Mouse (Mus musculus): Measurements from ENCODE around the gene Ano6. TPM values are rescaled to one million over a fixed set of nuclear protein-coding genes. Genes with fewer than 3 reads are reported as not detected.

Gene Ano6
- polyA plus RNA-seq, 1 experiment from 2014 or later = 46.4 TPM

DNA sequence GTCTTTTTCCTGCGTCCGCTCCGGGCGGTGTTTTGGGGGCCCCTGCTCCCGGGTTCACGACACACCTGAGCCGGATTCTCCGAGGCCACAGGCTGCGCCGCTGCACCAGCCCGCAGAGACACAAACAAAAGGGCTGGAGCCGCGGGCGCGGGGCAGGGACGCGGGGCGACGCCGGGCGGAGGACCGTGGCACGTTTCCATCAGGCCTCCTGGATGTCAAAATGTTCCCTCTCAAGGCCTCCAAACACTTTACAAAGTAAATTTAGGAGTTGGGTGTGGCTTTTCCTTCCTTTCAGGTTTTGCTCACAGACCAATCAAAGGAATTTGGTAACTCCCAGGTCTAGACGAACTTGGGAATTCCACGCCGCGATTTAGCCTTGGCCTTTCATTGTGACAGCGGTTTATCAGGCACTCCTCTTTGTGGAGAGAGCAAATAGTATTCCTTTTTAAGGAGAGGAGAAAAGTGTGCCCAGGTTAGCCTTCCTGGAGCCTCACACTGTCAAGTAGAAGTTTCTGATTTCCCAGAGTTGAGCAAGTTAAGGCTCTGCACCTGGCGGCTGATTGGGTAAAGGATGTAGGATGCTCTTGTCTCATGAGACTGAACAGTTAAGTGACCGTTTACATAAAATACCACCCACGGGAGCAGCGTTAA is 623 bp downstream of the Ano6 start:
- peak overlapping the region; percentile 61 for H3K4me3 ChIP-seq (ENCODE audit: low read depth, low read length)
- H3K4me1 ChIP-seq (ENCODE audit: control insufficient read depth, insufficient read depth, low read length) = peaks cover 18% of the 10 kb centered on the region; the same call in 1 of the 2 replicates
- peak overlapping the region; percentile 64 for H3K9ac ChIP-seq (replicated peaks; ENCODE audit: low read depth, low read length)
- no peaks in the 10 kb centered on the region for H3K9me3 ChIP-seq (ENCODE audit: control insufficient read depth, low read depth, low read length)
- H3K27me3 ChIP-seq (ENCODE audit: control insufficient read depth, insufficient read depth, low read length) = no peaks in the 10 kb centered on the region
- peak overlapping the region; percentile 52 for H3K4me2 ChIP-seq (replicated peaks; ENCODE audit: low read depth, low read length)
- no peaks in the 10 kb centered on the region for H3K36me3 ChIP-seq (ENCODE audit: control insufficient read depth, insufficient read depth, low read length)
- peak overlapping the region; percentile 58; the same call in 1 of the 2 replicates for H3K27ac ChIP-seq (ENCODE audit: low read length)
- 1% methylated on average over 32 of the region's 32 CpGs for WGBS
- peak; percentile 5; the same call in 1 of the 2 replicates for ATAC-seq (ENCODE audit: insufficient number of reproducible peaks, insufficient read depth, low FRiP score, low read depth)

DNA sequence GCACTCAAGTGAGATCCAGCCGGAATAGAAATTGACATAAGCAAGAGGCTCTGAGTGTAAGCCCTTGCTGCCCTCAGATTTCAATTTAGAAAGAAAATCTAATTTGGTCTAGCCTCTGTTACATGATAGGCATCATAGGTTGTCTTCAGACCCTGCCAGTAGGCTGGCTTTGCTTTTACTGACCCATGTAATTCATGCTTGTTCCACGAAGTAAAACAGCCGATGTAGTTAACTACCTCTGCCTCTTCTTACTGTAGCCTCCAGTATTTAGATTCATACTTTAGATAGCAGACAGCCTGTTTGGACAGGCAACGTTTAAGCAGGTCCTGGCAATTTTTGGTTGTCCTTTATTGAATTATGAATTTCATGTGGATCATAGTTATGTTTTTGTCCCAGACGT is 1.2 kb downstream of the Ano6 start:
- peak overlapping the region; percentile 61 for H3K4me3 ChIP-seq (ENCODE audit: low read depth, low read length)
- H3K9me3 ChIP-seq (ENCODE audit: control insufficient read depth, low read depth, low read length) = no peaks in the 10 kb centered on the region
- H3K4me1 ChIP-seq (ENCODE audit: control insufficient read depth, insufficient read depth, low read length) = peaks cover 18% of the 10 kb centered on the region; the same call in 1 of the 2 replicates
- no peak overlapping the region for H3K27ac ChIP-seq (ENCODE audit: low read length)
- H3K9ac ChIP-seq (replicated peaks; ENCODE audit: low read depth, low read length) = no peak overlapping the region
- H3K4me2 ChIP-seq (replicated peaks; ENCODE audit: low read depth, low read length) = peak overlapping the region; percentile 52
- no peaks in the 10 kb centered on the region for H3K36me3 ChIP-seq (ENCODE audit: control insufficient read depth, insufficient read depth, low read length)
- ATAC-seq (ENCODE audit: insufficient number of reproducible peaks, insufficient read depth, low FRiP score, low read depth) = no peak
- 36% methylated on average over 5 of the region's 5 CpGs for WGBS
- H3K27me3 ChIP-seq (ENCODE audit: control insufficient read depth, insufficient read depth, low read length) = no peaks in the 10 kb centered on the region

DNA sequence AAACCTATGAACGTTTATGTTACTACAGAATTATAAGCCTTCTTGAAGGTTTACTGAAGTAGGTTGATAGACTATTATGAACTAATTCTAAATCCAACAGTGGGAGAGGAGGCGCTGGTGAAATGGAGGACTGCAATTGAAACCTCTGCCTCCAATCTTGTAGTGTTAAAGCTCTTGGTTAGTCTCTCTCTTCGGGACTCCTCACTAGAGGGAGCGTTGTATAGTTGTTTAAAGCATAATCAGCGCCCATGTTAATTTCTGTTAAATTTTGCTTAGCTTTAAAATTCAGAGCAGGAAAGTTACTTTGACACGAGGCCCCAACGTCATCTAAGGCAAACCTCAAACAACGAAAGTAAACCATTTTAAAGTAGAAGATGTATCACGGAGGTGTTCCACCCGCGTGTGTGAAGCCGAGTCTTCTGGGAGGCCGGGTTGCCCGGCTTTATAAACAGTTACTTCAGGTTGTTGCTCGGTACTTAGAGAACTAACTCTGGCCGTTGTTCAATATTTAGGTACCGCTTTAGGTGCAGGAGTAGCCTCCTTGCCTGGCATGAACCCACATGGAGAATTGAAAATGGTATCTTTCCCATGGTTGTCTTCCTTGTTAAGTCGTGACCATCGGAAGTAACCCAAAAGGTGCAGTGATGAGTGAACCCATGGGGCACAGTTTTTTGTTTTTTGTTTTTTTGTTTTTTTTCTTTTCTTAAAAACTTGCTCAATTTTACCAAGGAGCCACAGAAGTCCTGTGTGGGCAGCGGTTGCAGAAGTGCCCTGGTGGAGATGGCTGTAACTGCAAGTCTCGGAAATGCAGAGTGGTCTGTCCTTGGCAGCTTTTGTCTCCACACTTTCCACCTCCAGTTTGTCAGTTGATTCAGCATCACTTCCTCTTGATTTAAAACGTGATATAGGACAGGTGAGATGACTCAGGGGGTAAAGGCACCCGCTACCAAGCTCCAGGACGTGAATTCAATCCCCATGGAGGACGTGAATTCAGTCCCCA is 1.9 kb downstream of the Ano6 start:
- H3K27ac ChIP-seq (ENCODE audit: low read length) = no peak overlapping the region
- H3K4me3 ChIP-seq (ENCODE audit: low read depth, low read length) = peak overlapping the region; percentile 61; the same call in 1 of the 2 replicates
- H3K36me3 ChIP-seq (ENCODE audit: control insufficient read depth, insufficient read depth, low read length) = no peaks in the 10 kb centered on the region
- peaks cover 18% of the 10 kb centered on the region; the same call in 1 of the 2 replicates for H3K4me1 ChIP-seq (ENCODE audit: control insufficient read depth, insufficient read depth, low read length)
- peak overlapping the region; percentile 52 for H3K4me2 ChIP-seq (replicated peaks; ENCODE audit: low read depth, low read length)
- 75% methylated on average over 25 of the region's 25 CpGs for WGBS
- no peaks in the 10 kb centered on the region for H3K9me3 ChIP-seq (ENCODE audit: control insufficient read depth, low read depth, low read length)
- no peaks in the 10 kb centered on the region for H3K27me3 ChIP-seq (ENCODE audit: control insufficient read depth, insufficient read depth, low read length)
- ATAC-seq (ENCODE audit: insufficient number of reproducible peaks, insufficient read depth, low FRiP score, low read depth) = no peak
- H3K9ac ChIP-seq (replicated peaks; ENCODE audit: low read depth, low read length) = no peak overlapping the region

DNA sequence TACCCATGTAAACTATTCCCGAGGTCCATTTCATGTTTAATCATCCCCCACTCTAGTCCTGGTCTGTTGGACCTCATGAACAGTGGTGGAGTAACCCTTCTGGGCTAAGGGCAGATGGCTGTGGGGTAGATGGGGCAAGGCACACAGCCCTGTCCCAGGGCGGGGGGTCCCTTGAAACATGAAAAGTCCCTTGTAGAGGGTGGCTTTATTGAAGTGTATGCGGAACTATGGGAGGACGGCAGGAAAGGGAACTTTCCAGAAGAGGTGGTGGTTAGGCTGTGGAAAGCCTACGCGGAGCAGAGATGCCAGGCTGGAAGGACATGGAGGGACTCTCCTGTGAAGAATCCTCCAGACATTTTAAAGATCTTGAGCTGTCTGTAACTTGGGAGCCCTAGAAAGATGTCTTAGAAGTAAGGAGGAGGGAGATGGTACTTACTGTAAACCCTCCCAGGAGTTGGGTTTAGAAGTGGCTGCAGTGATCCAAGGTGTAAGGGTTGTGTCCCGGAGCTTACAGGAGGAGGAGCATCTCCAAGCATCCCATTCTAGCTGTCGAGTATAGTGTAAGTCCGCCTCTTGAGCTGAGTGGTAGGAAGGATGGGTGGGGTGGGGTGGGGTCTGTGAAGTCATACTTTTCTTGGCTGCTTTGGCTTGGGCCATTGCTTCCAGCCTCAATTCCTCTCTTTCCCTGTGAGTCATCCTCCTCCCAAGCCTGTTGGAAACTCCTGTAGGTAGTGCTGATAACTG is 3.3 kb downstream of the Ano6 start:
- Histone ChIP-seq H3K27me3 (ENCODE audit: control insufficient read depth, insufficient read depth, low read length) (no peaks in the 10 kb centered on the region), H3K4me1 (ENCODE audit: control insufficient read depth, insufficient read depth, low read length) (peaks cover 18% of the 10 kb centered on the region; the same call in 1 of the 2 replicates), H3K9me3 (ENCODE audit: control insufficient read depth, low read depth, low read length) (no peaks in the 10 kb centered on the region), H3K4me2 (replicated peaks; ENCODE audit: low read depth, low read length) (no peak overlapping the region), H3K36me3 (ENCODE audit: control insufficient read depth, insufficient read depth, low read length) (no peaks in the 10 kb centered on the region), H3K4me3 (ENCODE audit: low read depth, low read length) (no peak overlapping the region), H3K9ac (replicated peaks; ENCODE audit: low read depth, low read length) (no peak overlapping the region), H3K27ac (ENCODE audit: low read length) (no peak overlapping the region)
- ATAC-seq (ENCODE audit: insufficient number of reproducible peaks, insufficient read depth, low FRiP score, low read depth) = no peak
- 85% methylated on average over 9 of the region's 9 CpGs for WGBS

DNA sequence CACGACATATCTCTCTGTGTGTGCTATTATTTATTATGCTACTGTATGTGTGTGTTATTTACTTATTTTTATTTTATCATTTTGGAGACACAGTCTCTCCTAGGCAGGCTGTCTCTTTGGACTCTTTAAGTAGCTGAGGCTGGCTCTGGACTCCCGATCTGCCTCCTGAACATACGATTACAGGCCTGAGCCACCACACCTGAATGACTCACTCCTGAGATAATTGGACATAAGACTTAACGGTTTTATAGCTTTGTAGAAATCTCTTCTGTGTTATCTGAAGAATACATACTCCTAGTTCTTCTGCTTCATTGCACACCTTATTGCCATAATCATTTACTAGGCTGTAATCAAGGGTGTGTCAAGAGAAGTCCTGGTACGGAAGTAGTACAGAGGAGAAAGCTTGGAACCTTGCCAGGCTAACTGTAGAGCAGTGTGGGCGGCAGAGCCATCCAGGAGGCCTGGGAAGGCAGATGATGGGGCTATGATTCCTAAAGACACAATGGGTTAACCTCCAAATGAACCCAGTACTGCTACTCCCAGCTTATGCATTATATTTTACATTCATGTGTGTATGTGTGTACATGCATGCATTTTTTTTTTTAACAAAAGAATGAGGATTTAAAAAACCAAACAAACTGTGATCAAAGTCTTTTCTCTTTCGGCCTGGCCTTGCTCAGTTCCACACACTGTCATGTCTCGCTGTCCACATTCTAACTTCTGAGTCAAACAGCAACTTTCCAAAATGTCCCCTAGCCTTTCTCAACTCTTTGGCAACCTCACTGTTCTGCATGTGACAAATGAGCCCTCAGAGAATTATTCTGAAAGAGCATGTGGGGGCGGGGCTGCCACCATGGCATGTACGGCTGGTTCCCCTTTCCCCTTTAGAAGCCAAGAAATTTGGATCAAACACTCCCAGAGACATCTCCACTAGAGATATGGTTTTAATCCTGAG is 4.2 kb downstream of the Ano6 start:
- no peak overlapping the region for H3K9ac ChIP-seq (replicated peaks; ENCODE audit: low read depth, low read length)
- no peaks in the 10 kb centered on the region for H3K27me3 ChIP-seq (ENCODE audit: control insufficient read depth, insufficient read depth, low read length)
- 0 out of 2 replicates have a peak, but pooled peaks have one; percentile 21 for ATAC-seq (ENCODE audit: insufficient number of reproducible peaks, insufficient read depth, low FRiP score, low read depth)
- no peak overlapping the region for H3K4me3 ChIP-seq (ENCODE audit: low read depth, low read length)
- H3K4me1 ChIP-seq (ENCODE audit: control insufficient read depth, insufficient read depth, low read length) = peaks cover 18% of the 10 kb centered on the region; the same call in 1 of the 2 replicates
- no peak overlapping the region for H3K4me2 ChIP-seq (replicated peaks; ENCODE audit: low read depth, low read length)
- H3K9me3 ChIP-seq (ENCODE audit: control insufficient read depth, low read depth, low read length) = no peaks in the 10 kb centered on the region
- H3K27ac ChIP-seq (ENCODE audit: low read length) = no peak overlapping the region; the same call in 1 of the 2 replicates
- no peaks in the 10 kb centered on the region for H3K36me3 ChIP-seq (ENCODE audit: control insufficient read depth, insufficient read depth, low read length)
- WGBS = 53% methylated on average over 10 of the region's 10 CpGs

DNA sequence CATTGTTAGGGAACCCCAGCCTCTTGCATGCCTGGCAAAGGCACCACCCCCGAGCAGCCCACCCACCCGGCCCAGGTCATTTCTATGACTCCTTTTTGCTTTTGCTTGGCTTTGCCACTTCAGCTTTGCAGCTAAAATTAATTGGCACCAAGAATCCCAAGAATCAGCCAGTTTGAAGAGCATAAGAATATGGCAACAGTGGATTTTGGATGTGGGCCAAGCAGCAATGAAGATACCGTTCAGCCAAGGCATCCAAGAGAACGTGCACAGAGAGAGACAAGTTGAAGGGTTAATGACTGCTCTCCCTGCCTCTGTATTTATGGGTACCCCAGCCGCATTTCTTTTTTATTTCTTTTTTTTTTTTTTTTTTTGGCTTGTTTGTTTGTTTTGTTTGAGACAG is 5.4 kb downstream of the Ano6 start:
- peaks cover 18% of the 10 kb centered on the region; the same call in 1 of the 2 replicates for H3K4me1 ChIP-seq (ENCODE audit: control insufficient read depth, insufficient read depth, low read length)
- no peaks in the 10 kb centered on the region for H3K27me3 ChIP-seq (ENCODE audit: control insufficient read depth, insufficient read depth, low read length)
- no peak overlapping the region for H3K4me2 ChIP-seq (replicated peaks; ENCODE audit: low read depth, low read length)
- no peak overlapping the region for H3K27ac ChIP-seq (ENCODE audit: low read length)
- ATAC-seq (ENCODE audit: insufficient number of reproducible peaks, insufficient read depth, low FRiP score, low read depth) = no peak
- 72% methylated on average over 5 of the region's 5 CpGs for WGBS
- no peak overlapping the region for H3K9ac ChIP-seq (replicated peaks; ENCODE audit: low read depth, low read length)
- H3K4me3 ChIP-seq (ENCODE audit: low read depth, low read length) = no peak overlapping the region
- H3K36me3 ChIP-seq (ENCODE audit: control insufficient read depth, insufficient read depth, low read length) = no peaks in the 10 kb centered on the region
- H3K9me3 ChIP-seq (ENCODE audit: control insufficient read depth, low read depth, low read length) = no peaks in the 10 kb centered on the region

DNA sequence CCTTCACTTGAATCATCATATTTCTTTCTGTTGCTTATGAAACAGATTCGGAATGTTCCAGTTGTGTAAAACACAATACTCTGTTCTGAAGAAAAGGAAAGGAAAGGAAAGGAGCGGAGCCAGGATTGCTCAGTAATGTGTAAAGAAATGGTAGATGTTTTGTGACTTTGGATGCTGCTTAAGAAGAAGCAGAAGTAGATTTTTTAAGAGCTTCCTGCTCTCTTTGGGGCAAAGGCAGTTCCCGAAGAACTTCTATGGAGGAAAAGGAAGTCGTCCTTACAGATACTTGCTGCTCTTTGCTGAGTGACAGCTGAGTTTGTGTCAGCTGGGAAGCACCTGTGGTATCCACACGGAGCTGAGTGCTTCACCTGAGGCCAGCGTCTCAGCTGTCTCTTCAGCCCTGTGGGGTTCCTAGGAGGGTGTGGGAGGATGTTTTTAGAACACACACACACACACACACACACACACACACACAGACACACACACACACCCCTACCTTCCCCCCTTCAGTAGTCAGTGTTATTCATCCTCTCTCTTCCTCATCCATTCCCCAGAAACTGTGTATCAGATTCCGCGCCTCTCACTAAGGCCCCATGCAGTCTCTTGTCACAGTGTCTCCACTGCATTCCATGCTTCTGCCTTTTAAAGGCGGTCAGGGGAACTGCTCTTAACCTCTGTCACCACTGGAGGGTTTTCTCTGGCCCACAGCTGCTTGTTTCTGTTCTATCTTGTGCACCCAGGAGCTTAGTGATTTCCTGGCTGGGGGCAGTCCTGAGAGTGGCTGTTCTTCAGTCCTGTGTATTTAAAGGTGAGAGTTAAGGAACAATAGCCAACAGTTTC is 6.7 kb downstream of the Ano6 start:
- Histone ChIP-seq H3K9me3 (ENCODE audit: control insufficient read depth, low read depth, low read length) (no peaks in the 10 kb centered on the region), H3K9ac (replicated peaks; ENCODE audit: low read depth, low read length) (no peak overlapping the region), H3K27me3 (ENCODE audit: control insufficient read depth, insufficient read depth, low read length) (no peaks in the 10 kb centered on the region), H3K4me3 (ENCODE audit: low read depth, low read length) (no peak overlapping the region), H3K4me2 (replicated peaks; ENCODE audit: low read depth, low read length) (no peak overlapping the region), H3K36me3 (ENCODE audit: control insufficient read depth, insufficient read depth, low read length) (no peaks in the 10 kb centered on the region), H3K4me1 (ENCODE audit: control insufficient read depth, insufficient read depth, low read length) (peaks cover 22% of the 10 kb centered on the region; the same call in 1 of the 2 replicates), H3K27ac (ENCODE audit: low read length) (no peak overlapping the region)
- ATAC-seq (ENCODE audit: insufficient number of reproducible peaks, insufficient read depth, low FRiP score, low read depth) = no peak
- 63% methylated on average over 9 of the region's 9 CpGs for WGBS

All from stomach, embryonic 14.5 days (tissue).